Mouse (Mus musculus): Measurements from ENCODE around the gene Mpv17l2.

Mpv17l2 gene

GRCm38 (mm10) chr8:70723486-70724210 is 37.1 kb downstream of the Mpv17l2 start, which contains the start of gene Pde4c:
Gene Pde4c (plus strand): TSS chr8:70723720.
- in situ Hi-C loops (cut with MboI, MseI): no loop called here

GRCm38 (mm10) chr8:70721601-70722000 is 39.1 kb downstream of the Mpv17l2 start:
- in situ Hi-C loops (cut with MboI, MseI): no loop called here

- in situ Hi-C loops (cut with MboI, MseI): no loop called here
Measured at GRCm38 (mm10) chr8:70720739-70721138, 40.0 kb downstream of the Mpv17l2 start.

- in situ Hi-C loops (cut with MboI, MseI): loop anchor here (10.0 kb wide), 1 partner anchor 45 kb away; the partner anchor contains the start of gene Mpv17l2
Measured at GRCm38 (mm10) chr8:70719796-70720270, 40.9 kb downstream of the Mpv17l2 start.

GRCm38 (mm10) chr8:70718297-70718696 is 42.4 kb downstream of the Mpv17l2 start, which contains the start of gene Gm3336:
Gene Gm3336 (plus strand): TSS chr8:70718543.
- in situ Hi-C loops (cut with MboI, MseI): loop anchor here (10.0 kb wide), 1 partner anchor 47 kb away; the partner anchor contains the start of gene Mpv17l2

- in situ Hi-C loops (cut with MboI, MseI): loop anchor here (10.0 kb wide), 1 partner anchor 48 kb away; the partner anchor contains the start of gene Mpv17l2
Measured at GRCm38 (mm10) chr8:70716521-70717400, 44.0 kb downstream of the Mpv17l2 start.

GRCm38 (mm10) chr8:70715086-70715485 is 45.7 kb downstream of the Mpv17l2 start:
- in situ Hi-C loops (cut with MboI, MseI): loop anchor here (10.0 kb wide), 1 partner anchor 50 kb away; the partner anchor contains the start of gene Mpv17l2

GRCm38 (mm10) chr8:70713991-70714390 is 46.8 kb downstream of the Mpv17l2 start:
- in situ Hi-C loops (cut with MboI, MseI): loop anchor here (10.0 kb wide), 1 partner anchor 51 kb away; the partner anchor contains the start of gene Mpv17l2

GRCm38 (mm10) chr8:70711041-70711440 is 49.7 kb downstream of the Mpv17l2 start:
- in situ Hi-C loops (cut with MboI, MseI): loop anchor here (10.0 kb wide), 1 partner anchor 54 kb away; the partner anchor contains the start of gene Mpv17l2

- in situ Hi-C loops (cut with MboI, MseI): loop anchor here (10.0 kb wide), 1 partner anchor 55 kb away; the partner anchor contains the start of gene Mpv17l2
Measured at GRCm38 (mm10) chr8:70710296-70710695, 50.5 kb downstream of the Mpv17l2 start.

GRCm38 (mm10) chr8:70709794-70710193 is 51.0 kb downstream of the Mpv17l2 start:
- in situ Hi-C loops (cut with MboI, MseI): loop anchor here (10.0 kb wide), 1 partner anchor 55 kb away; the partner anchor contains the start of gene Mpv17l2

Measured in T-helper 1 cell (primary cell).